Mouse (Mus musculus) MEL (cell line): ENCODE results near the gene Syt9. TPM values are rescaled to one million over a fixed set of nuclear protein-coding genes. Genes with fewer than 3 reads are reported as not detected.

ENCODE experiments used
- DNase-seq: peaks from one replicate; pipeline ENCODE4 v3.0.0; 2011; ENCODE audit warnings: low read depth, low spot score
- H3K27ac ChIP-seq: 2 replicates; pipeline ENCODE4 v1.5.1; 2012; ENCODE audit warnings: low read depth, mild to moderate bottlenecking, control low read depth, low read length, moderate library complexity; ENCODE audit not compliant: control insufficient read depth
- H3K27me3 ChIP-seq, 2 experiments: fragments of 150-350 bp in 1 of 2; sonication (generic) in 1 of 2; 2 replicates each; pipeline ENCODE4 v1.6.1; 2012; ENCODE audit warnings: low read length in 2 of 2, mild to moderate bottlenecking in 2 of 2, improper control_type of control experiment in 1 of 2, moderate library complexity in 1 of 2; ENCODE audit not compliant: insufficient read depth in 2 of 2, control insufficient read depth in 1 of 2
- H3K36me3 ChIP-seq, 2 experiments: 2 replicates each; pipeline ENCODE4 v1.6.1; 2012 to 2014; ENCODE audit warnings: low read length in 2 of 2, improper control_type of control experiment in 1 of 2, inconsistent platforms in 1 of 2, mild to moderate bottlenecking in 1 of 2; ENCODE audit not compliant: insufficient read depth in 2 of 2, control insufficient read depth in 1 of 2
- H3K4me1 ChIP-seq, 2 experiments: fragments of 150-350 bp in 1 of 2; sonication (generic) in 1 of 2; 2 replicates each; pipeline ENCODE4 v1.6.1; 2012; ENCODE audit warnings: low read length in 2 of 2, improper control_type of control experiment in 1 of 2, mild to moderate bottlenecking in 1 of 2; ENCODE audit not compliant: insufficient read depth in 2 of 2, control insufficient read depth in 1 of 2
- H3K4me3 ChIP-seq, 2 experiments: fragments of 150-350 bp in 1 of 2; sonication (generic) in 1 of 2; 2 replicates each; pipeline ENCODE4 v1.5.1; 2012; ENCODE audit warnings: low read depth in 2 of 2, low read length in 2 of 2, mild to moderate bottlenecking in 2 of 2, moderate library complexity in 2 of 2, control low read depth in 1 of 2, improper control_type of control experiment in 1 of 2; ENCODE audit not compliant: control insufficient read depth in 1 of 2, insufficient read depth in 1 of 2
- H3K79me2 ChIP-seq: 2 replicates; pipeline ENCODE4 v1.6.1; 2012; ENCODE audit warnings: mild to moderate bottlenecking, low read length, moderate library complexity; ENCODE audit not compliant: control insufficient read depth, poor library complexity, insufficient read depth
- H3K9ac ChIP-seq: 2 replicates; pipeline ENCODE4 v1.6.1; 2012; ENCODE audit warnings: low read depth, mild to moderate bottlenecking, control low read depth, low read length, moderate library complexity; ENCODE audit not compliant: control insufficient read depth, poor library complexity, severe bottlenecking
- H3K9me3 ChIP-seq: fragments of 150-350 bp; sonication (generic); replicated peaks from 2 replicates; pipeline ENCODE4 v1.6.1; 2012; ENCODE audit warnings: mild to moderate bottlenecking, low read length, improper control_type of control experiment, moderate library complexity; ENCODE audit not compliant: insufficient read depth
- CTCF ChIP-seq, 3 experiments: IDR thresholded peaks in 2 of 3; conservative IDR thresholded peaks in 1 of 3; 2 replicates each; pipeline ENCODE4 v1.5.1; 2011 to 2012; ENCODE audit warnings: low read length in 3 of 3, low read depth in 2 of 3, mild to moderate bottlenecking in 2 of 3, improper control_type of control experiment in 1 of 3, inconsistent platforms in 1 of 3, mixed read lengths in 1 of 3, moderate library complexity in 1 of 3; ENCODE audit not compliant: control insufficient read depth in 1 of 3, insufficient read depth in 1 of 3, poor library complexity in 1 of 3, severe bottlenecking in 1 of 3
- ELF1 ChIP-seq: IDR thresholded peaks from 2 replicates; pipeline ENCODE4 v1.6.1; 2014; ENCODE audit warnings: low read depth, mild to moderate bottlenecking, inconsistent platforms, low read length, improper control_type of control experiment, moderate library complexity
- GABPA ChIP-seq: IDR thresholded peaks from 2 replicates; pipeline ENCODE4 v1.6.1; 2012; ENCODE audit warnings: low read depth, mild to moderate bottlenecking, inconsistent platforms, low read length, improper control_type of control experiment, moderate library complexity
- MAX ChIP-seq: IDR thresholded peaks from 2 replicates; pipeline ENCODE4 v1.6.1; 2011; ENCODE audit warnings: low read length, improper control_type of control experiment
- MAZ ChIP-seq: IDR thresholded peaks from 2 replicates; pipeline ENCODE4 v1.6.1; 2012; ENCODE audit warnings: low read depth, mild to moderate bottlenecking, inconsistent platforms, low read length, improper control_type of control experiment
- MXI1 ChIP-seq: IDR thresholded peaks from 2 replicates; pipeline ENCODE4 v1.6.1; 2011; ENCODE audit warnings: mild to moderate bottlenecking, low read depth, low read length, improper control_type of control experiment
- MYB ChIP-seq: IDR thresholded peaks from 2 replicates; pipeline ENCODE4 v1.6.1; 2011; ENCODE audit warnings: mild to moderate bottlenecking, low read depth, low read length, improper control_type of control experiment
- NRF1 ChIP-seq: IDR thresholded peaks from 2 replicates; pipeline ENCODE4 v1.6.1; 2014; ENCODE audit warnings: low read depth, mild to moderate bottlenecking, inconsistent platforms, low read length, improper control_type of control experiment, moderate library complexity; ENCODE audit not compliant: poor library complexity, insufficient read depth, severe bottlenecking
- POLR2A ChIP-seq, 2 experiments: IDR thresholded peaks; 2 replicates each; pipeline ENCODE4 v1.6.1; 2011 to 2012; ENCODE audit warnings: low read length in 2 of 2, mild to moderate bottlenecking in 2 of 2, control low read depth in 1 of 2, improper control_type of control experiment in 1 of 2, low read depth in 1 of 2, moderate library complexity in 1 of 2; ENCODE audit not compliant: control insufficient read depth in 1 of 2, insufficient read depth in 1 of 2, poor library complexity in 1 of 2
- RCOR1 ChIP-seq: IDR thresholded peaks from 2 replicates; pipeline ENCODE4 v1.6.1; 2012; ENCODE audit warnings: low read depth, mild to moderate bottlenecking, inconsistent platforms, low read length, improper control_type of control experiment
- SIN3A ChIP-seq: IDR thresholded peaks from 2 replicates; pipeline ENCODE4 v1.6.1; 2012; ENCODE audit warnings: low read length, improper control_type of control experiment, inconsistent platforms
- TAL1 ChIP-seq: IDR thresholded peaks from 2 replicates; pipeline ENCODE4 v1.6.1; 2012; ENCODE audit warnings: mild to moderate bottlenecking, inconsistent platforms, low read length, moderate library complexity, mixed read lengths
- UBTF ChIP-seq: IDR thresholded peaks from 2 replicates; pipeline ENCODE4 v1.6.1; 2012; ENCODE audit warnings: low read depth, mild to moderate bottlenecking, inconsistent platforms, low read length, improper control_type of control experiment, moderate library complexity, borderline replicate concordance; ENCODE audit not compliant: insufficient read depth
- USF2 ChIP-seq, 2 experiments: IDR thresholded peaks; 2 replicates each; pipeline ENCODE4 v1.6.1; 2011 to 2012; ENCODE audit warnings: improper control_type of control experiment in 2 of 2, low read length in 2 of 2, borderline replicate concordance in 1 of 2, inconsistent platforms in 1 of 2, low read depth in 1 of 2, mild to moderate bottlenecking in 1 of 2; ENCODE audit not compliant: insufficient read depth in 1 of 2
- ZKSCAN1 ChIP-seq: IDR thresholded peaks from 2 replicates; pipeline ENCODE4 v1.6.1; 2012; ENCODE audit warnings: low read depth, mild to moderate bottlenecking, inconsistent platforms, low read length, improper control_type of control experiment, moderate library complexity
- polyA plus RNA-seq, 2 experiments: library from polyadenylated mRNA; stranded (reverse) in 1 of 2; unstranded in 1 of 2; fragments of >175 nt in 1 of 2; fragments of >200 nt in 1 of 2; gene quantifications; 2 replicates each; pipeline versions ENCODE4 v1.2.1 to v1.2.4; 2012; ENCODE audit warnings: low replicate concordance in 2 of 2, low read depth in 1 of 2; ENCODE audit not compliant: insufficient read length in 2 of 2, insufficient read depth in 1 of 2, missing spikeins in 1 of 2
- total RNA-seq: library from RNA; depleted of rRNA; stranded (reverse); fragments of 300-350 nt; gene quantifications from 2 replicates; pipeline ENCODE4 v1.2.3, GENCODE M21; 2012

Gene Syt9
- total and polyA plus RNA-seq, 3 experiments, result not detected

DNA sequence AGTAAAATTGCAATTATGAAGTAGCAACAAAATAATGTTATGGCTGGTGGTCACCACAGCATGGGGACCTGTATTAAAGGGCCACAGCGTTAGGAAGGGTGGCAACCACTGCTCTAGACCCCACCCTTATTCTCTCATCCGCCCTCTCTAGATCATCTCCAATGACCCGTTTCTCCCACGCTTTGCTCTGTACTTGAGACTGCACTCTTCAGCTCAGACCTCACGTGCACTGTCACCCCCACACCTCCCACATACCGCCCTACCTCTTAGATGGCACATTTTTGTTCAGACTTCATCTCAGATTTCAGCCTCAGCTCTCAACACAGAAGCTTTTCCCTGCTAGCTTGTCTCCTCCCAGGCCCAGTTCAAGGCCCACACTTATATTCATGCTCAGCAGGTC, 150.9 kb downstream of the Syt9 start:
- H3K9me3 ChIP-seq, result no peaks in the 10 kb centered on the region
- H3K9ac ChIP-seq, result no peak overlapping the region
- H3K79me2 ChIP-seq, result no peaks in the 10 kb centered on the region
- no peaks in the 10 kb centered on the region for H3K4me1 ChIP-seq
- DNase-seq, result no peak
- H3K27me3 ChIP-seq, result no peaks in the 10 kb centered on the region
- H3K36me3 ChIP-seq, result no peaks in the 10 kb centered on the region
- no peak overlapping the region for H3K4me3 ChIP-seq
- TF ChIP-seq UBTF, result no peak
- TF ChIP-seq MAZ, result no peak
- TF ChIP-seq POLR2A (IDR thresholded peaks at IDR 0.05; ENCODE audit: control insufficient read depth in 1 of 2, insufficient read depth in 1 of 2, low read depth in 1 of 2, low read length in 2 of 2, poor library complexity in 1 of 2), result no peak
- TF ChIP-seq TAL1, result no peak
- TF ChIP-seq SIN3A, result no peak
- TF ChIP-seq GABPA, result no peak
- no peak for TF ChIP-seq NRF1
- no peak for TF ChIP-seq MXI1
- no peak for TF ChIP-seq RCOR1
- TF ChIP-seq MYB, result no peak
- no peak for TF ChIP-seq ZKSCAN1
- TF ChIP-seq USF2 (IDR thresholded peaks at IDR 0.05; ENCODE audit: borderline replicate concordance in 1 of 2, insufficient read depth in 1 of 2, low read depth in 1 of 2, low read length in 2 of 2), result no peak
- TF ChIP-seq ELF1, result no peak
- TF ChIP-seq CTCF (IDR thresholded peaks at IDR 0.05 in 2 of 3, conservative IDR thresholded peaks at IDR 0.05 in 1 of 3; ENCODE audit: control insufficient read depth in 1 of 3, insufficient read depth in 1 of 3, low read depth in 2 of 3, low read length in 3 of 3, poor library complexity in 1 of 3, severe bottlenecking in 1 of 3), result no peak
- no peak for TF ChIP-seq MAX
- TF ChIP-seq, all 39 proteins: peak for 0
- no peak overlapping the region for H3K27ac ChIP-seq

DNA sequence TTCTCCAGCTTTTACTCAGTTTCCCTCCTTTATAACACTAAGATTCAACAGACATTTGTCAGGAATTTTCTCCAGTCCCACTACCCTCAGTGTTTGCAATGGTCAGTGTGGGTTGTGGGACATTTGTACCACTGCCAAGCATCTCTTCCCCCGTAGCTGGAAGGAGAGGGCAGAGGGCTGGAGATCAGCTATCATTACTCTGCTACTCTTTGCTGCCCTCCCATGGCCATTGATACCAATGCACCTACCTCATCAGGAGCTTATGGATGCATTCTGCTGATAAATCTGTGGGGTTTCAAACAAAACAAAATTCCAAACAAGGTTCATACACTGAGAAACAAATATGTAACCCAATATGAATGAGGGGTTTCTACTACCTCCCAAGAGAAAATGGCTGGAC, 155.8 kb downstream of the Syt9 start:
- no peaks in the 10 kb centered on the region for H3K27me3 ChIP-seq
- peak; percentile 1 for DNase-seq
- H3K27ac ChIP-seq, result no peak overlapping the region
- H3K4me1 ChIP-seq, result no peaks in the 10 kb centered on the region
- H3K9me3 ChIP-seq, result no peaks in the 10 kb centered on the region
- H3K4me3 ChIP-seq, result no peak overlapping the region
- no peaks in the 10 kb centered on the region for H3K36me3 ChIP-seq
- no peak overlapping the region for H3K9ac ChIP-seq
- TF ChIP-seq USF2 (IDR thresholded peaks at IDR 0.05; ENCODE audit: borderline replicate concordance in 1 of 2, insufficient read depth in 1 of 2, low read depth in 1 of 2, low read length in 2 of 2) (no peak), CTCF (IDR thresholded peaks at IDR 0.05 in 2 of 3, conservative IDR thresholded peaks at IDR 0.05 in 1 of 3; ENCODE audit: control insufficient read depth in 1 of 3, insufficient read depth in 1 of 3, low read depth in 2 of 3, low read length in 3 of 3, poor library complexity in 1 of 3, severe bottlenecking in 1 of 3) (peak in 1 of 3 experiments; percentile 2; a peak in 1 of 6 replicates)
- no peaks in the 10 kb centered on the region for H3K79me2 ChIP-seq
